Mouse (Mus musculus) embryonic facial prominence, embryonic 13.5 days (tissue): ENCODE measurements around the gene Calm2. TPM values are rescaled to one million over a fixed set of nuclear protein-coding genes. Genes with fewer than 3 reads are reported as not detected.

Experiments
- ATAC-seq: fragments of 200-750 bp; cut with Nextera tagmentation; 2 replicates; pipeline ENCODE4 v1.8.0; 2017; ENCODE audit warnings: low read depth; ENCODE audit not compliant: insufficient number of reproducible peaks, insufficient read depth, low FRiP score, low TSS enrichment
- H3K27ac ChIP-seq: fragments of 300-500 bp; sonication (generic); 2 replicates; pipeline ENCODE4 v1.5.1; 2015; ENCODE audit warnings: moderate library complexity, mild to moderate bottlenecking, inconsistent platforms
- H3K27me3 ChIP-seq: fragments of 300-500 bp; sonication (generic); 2 replicates; pipeline ENCODE4 v1.6.1; 2015; ENCODE audit warnings: mild to moderate bottlenecking, inconsistent platforms
- H3K36me3 ChIP-seq: fragments of 300-500 bp; sonication (generic); 2 replicates; pipeline ENCODE4 v1.6.1; 2015; ENCODE audit warnings: mild to moderate bottlenecking, inconsistent platforms
- H3K4me1 ChIP-seq: fragments of 300-500 bp; sonication (generic); 2 replicates; pipeline ENCODE4 v1.6.1; 2015; ENCODE audit warnings: inconsistent platforms
- H3K4me2 ChIP-seq: fragments of 300-500 bp; sonication (generic); 2 replicates; pipeline ENCODE4 v1.6.1; 2015; ENCODE audit warnings: moderate library complexity, mild to moderate bottlenecking, inconsistent platforms
- H3K4me3 ChIP-seq: fragments of 300-500 bp; sonication (generic); 2 replicates; pipeline ENCODE4 v1.5.1; 2015; ENCODE audit warnings: mild to moderate bottlenecking, inconsistent platforms
- H3K9ac ChIP-seq: fragments of 300-500 bp; sonication (generic); 2 replicates; pipeline ENCODE4 v1.6.1; 2015; ENCODE audit warnings: mild to moderate bottlenecking, inconsistent platforms
- H3K9me3 ChIP-seq: fragments of 300-500 bp; sonication (generic); 2 replicates; pipeline ENCODE4 v1.6.1; 2016; ENCODE audit warnings: inconsistent platforms
- WGBS: fragments of 180-500 bp; shearing (Covaris S2); methylation state at CpG from one replicate; pipeline ENCODE4 v1.1.7; 2015; ENCODE audit warnings: mixed read lengths; 5-methylcytosine and 5-hydroxymethylcytosine counted together
- polyA plus RNA-seq: library from polyadenylated mRNA; unstranded; fragments of >200 nt; fragmentation: Nextera tagmentation; extraction: Ambion mirVana; gene quantifications from 2 replicates; pipeline ENCODE4 v1.2.1, GENCODE M21; 2015

Gene Calm2
- polyA plus RNA-seq, 1 experiment from 2014 or later: 866 TPM

- peak overlapping the region; percentile 44; the same call in 1 of the 2 replicates for H3K27ac ChIP-seq
- H3K27me3 ChIP-seq: no peaks in the 10 kb centered on the region; the same call in 1 of the 2 replicates
- H3K4me1 ChIP-seq: peaks cover 37% of the 10 kb centered on the region
- ATAC-seq: no peak
- WGBS: 7% methylated on average over 9 of the region's 9 CpGs
- H3K36me3 ChIP-seq: no peaks in the 10 kb centered on the region
- H3K9me3 ChIP-seq: no peaks in the 10 kb centered on the region
- peak overlapping the region; percentile 43 for H3K4me3 ChIP-seq
- peak overlapping the region; percentile 82 for H3K4me2 ChIP-seq
- H3K9ac ChIP-seq: peak overlapping the region; percentile 64
Observed at GRCm38 (mm10) chr17:87473441-87473735, 26.7 kb upstream of the Calm2 start.

DNA sequence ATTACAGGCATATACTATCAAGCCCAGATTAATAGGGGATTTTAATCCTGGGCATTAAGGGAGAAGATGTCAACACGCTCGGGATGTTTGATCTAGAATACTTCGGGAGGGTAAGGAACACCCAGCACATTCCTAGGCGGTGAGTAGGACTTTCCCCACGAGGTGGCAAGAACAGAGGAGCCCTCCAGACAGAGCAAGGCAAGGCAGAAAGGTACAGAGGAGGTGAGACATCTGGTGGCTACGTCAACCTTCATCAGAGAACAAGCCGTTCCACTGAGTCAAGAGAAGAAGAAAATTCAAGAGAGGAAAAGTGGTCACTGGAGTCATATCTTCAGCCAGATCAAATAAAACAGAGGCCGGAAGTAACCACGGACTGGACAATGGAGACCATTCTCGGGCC is 26.1 kb upstream of the Calm2 start:
- 48% methylated on average over 10 of the region's 10 CpGs for WGBS
- no peak overlapping the region for H3K4me3 ChIP-seq
- H3K9ac ChIP-seq: 0 out of 2 replicates have a peak overlapping the region, but pooled peaks have one; percentile 64
- peak overlapping the region; percentile 82 for H3K4me2 ChIP-seq
- no peaks in the 10 kb centered on the region for H3K9me3 ChIP-seq
- H3K4me1 ChIP-seq: peaks cover 32% of the 10 kb centered on the region
- no peaks in the 10 kb centered on the region; the same call in 1 of the 2 replicates for H3K27me3 ChIP-seq
- ATAC-seq: no peak
- peak overlapping the region; percentile 44; the same call in 1 of the 2 replicates for H3K27ac ChIP-seq
- no peaks in the 10 kb centered on the region for H3K36me3 ChIP-seq

GRCm38 (mm10) chr17:87471661-87472060 is 24.9 kb upstream of the Calm2 start:
- H3K4me3 ChIP-seq: no peak overlapping the region
- peaks cover 28% of the 10 kb centered on the region for H3K4me1 ChIP-seq
- H3K27ac ChIP-seq: no peak overlapping the region
- no peak overlapping the region for H3K4me2 ChIP-seq
- 65% methylated on average over 6 of the region's 6 CpGs for WGBS
- H3K36me3 ChIP-seq: no peaks in the 10 kb centered on the region
- no peak overlapping the region for H3K9ac ChIP-seq
- ATAC-seq: no peak
- no peaks in the 10 kb centered on the region for H3K9me3 ChIP-seq
- no peaks in the 10 kb centered on the region; the same call in 1 of the 2 replicates for H3K27me3 ChIP-seq

GRCm38 (mm10) chr17:87470797-87471196 is 24.1 kb upstream of the Calm2 start:
- Histone ChIP-seq H3K9ac (no peak overlapping the region), H3K4me2 (no peak overlapping the region), H3K36me3 (no peaks in the 10 kb centered on the region), H3K4me1 (peaks cover 28% of the 10 kb centered on the region), H3K9me3 (no peaks in the 10 kb centered on the region), H3K27me3 (no peaks in the 10 kb centered on the region; the same call in 1 of the 2 replicates), H3K4me3 (no peak overlapping the region), H3K27ac (no peak overlapping the region)
- no peak for ATAC-seq
- 63% methylated on average over 8 of the region's 8 CpGs for WGBS

- no peak for ATAC-seq
- no peak overlapping the region for H3K4me2 ChIP-seq
- no peak overlapping the region for H3K27ac ChIP-seq
- no peak overlapping the region for H3K4me3 ChIP-seq
- no peaks in the 10 kb centered on the region; the same call in 1 of the 2 replicates for H3K27me3 ChIP-seq
- WGBS: 70% methylated on average over 8 of the region's 8 CpGs
- no peak overlapping the region for H3K9ac ChIP-seq
- H3K9me3 ChIP-seq: no peaks in the 10 kb centered on the region
- H3K4me1 ChIP-seq: peaks cover 22% of the 10 kb centered on the region
- H3K36me3 ChIP-seq: no peaks in the 10 kb centered on the region
Observed at GRCm38 (mm10) chr17:87470282-87470681, 23.5 kb upstream of the Calm2 start.

- H3K4me3 ChIP-seq: no peak overlapping the region
- no peaks in the 10 kb centered on the region for H3K36me3 ChIP-seq
- H3K27ac ChIP-seq: no peak overlapping the region
- no peak overlapping the region for H3K4me2 ChIP-seq
- no peak for ATAC-seq
- WGBS: 84% methylated on average over 8 of the region's 8 CpGs
- H3K4me1 ChIP-seq: peaks cover 14% of the 10 kb centered on the region
- H3K27me3 ChIP-seq: no peaks in the 10 kb centered on the region; the same call in 1 of the 2 replicates
- H3K9me3 ChIP-seq: no peaks in the 10 kb centered on the region
- H3K9ac ChIP-seq: no peak overlapping the region
Observed at GRCm38 (mm10) chr17:87469428-87469827, 22.7 kb upstream of the Calm2 start.

DNA sequence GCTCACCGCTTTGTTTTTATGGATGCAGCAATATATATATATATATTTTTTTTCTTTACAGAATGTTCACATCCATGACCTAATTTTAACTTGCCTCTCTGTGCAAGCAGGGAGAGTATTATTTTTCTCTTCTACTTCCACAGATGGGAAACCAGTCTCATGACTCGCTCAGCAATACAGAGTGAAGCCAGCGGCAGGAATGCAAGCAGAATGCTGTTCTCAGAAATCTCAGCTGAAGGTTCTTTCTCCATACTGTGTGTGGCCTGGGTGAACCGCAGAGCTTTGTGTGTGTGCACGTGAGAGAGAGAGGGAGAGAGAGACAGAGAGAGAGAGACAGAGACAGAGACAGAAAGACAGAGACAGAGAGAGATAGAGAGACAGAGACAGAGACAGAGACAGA is 21.9 kb upstream of the Calm2 start:
- ATAC-seq: no peak
- no peak overlapping the region for H3K4me2 ChIP-seq

GRCm38 (mm10) chr17:87461499-87461896 is 14.8 kb upstream of the Calm2 start:
- H3K4me2 ChIP-seq: no peak overlapping the region
- 49% methylated on average over 3 of the region's 3 CpGs for WGBS
- no peak for ATAC-seq
- H3K27me3 ChIP-seq: no peaks in the 10 kb centered on the region
- no peak overlapping the region for H3K27ac ChIP-seq
- peaks cover 41% of the 10 kb centered on the region for H3K4me1 ChIP-seq
- H3K4me3 ChIP-seq: no peak overlapping the region
- H3K9ac ChIP-seq: no peak overlapping the region
- no peaks in the 10 kb centered on the region for H3K9me3 ChIP-seq
- no peaks in the 10 kb centered on the region for H3K36me3 ChIP-seq

More for the DNA sequence above, 21.9 kb upstream of the Calm2 start:
- Histone ChIP-seq H3K4me3 (no peak overlapping the region), H3K27me3 (no peaks in the 10 kb centered on the region; the same call in 1 of the 2 replicates), H3K36me3 (no peaks in the 10 kb centered on the region), H3K4me1 (peaks cover 6% of the 10 kb centered on the region), H3K9ac (no peak overlapping the region), H3K27ac (no peak overlapping the region), H3K9me3 (no peaks in the 10 kb centered on the region)
- WGBS: 63% methylated on average over 5 of the region's 5 CpGs

- H3K9ac ChIP-seq: peak overlapping the region; percentile 41; the same call in 1 of the 2 replicates
- H3K36me3 ChIP-seq: no peaks in the 10 kb centered on the region
- H3K4me2 ChIP-seq: peak overlapping the region; percentile 50
- WGBS: 21% methylated on average over 17 of the region's 17 CpGs
- peak overlapping the region; percentile 18 for H3K4me3 ChIP-seq
- ATAC-seq: no peak
- H3K27ac ChIP-seq: peak overlapping the region; percentile 71
- no peaks in the 10 kb centered on the region for H3K27me3 ChIP-seq
- H3K4me1 ChIP-seq: peaks cover 41% of the 10 kb centered on the region
- H3K9me3 ChIP-seq: no peaks in the 10 kb centered on the region
Observed at GRCm38 (mm10) chr17:87460669-87461498, 14.1 kb upstream of the Calm2 start.

- peak overlapping the region; percentile 41; the same call in 1 of the 2 replicates for H3K9ac ChIP-seq
- peak overlapping the region; percentile 71 for H3K27ac ChIP-seq
Observed at GRCm38 (mm10) chr17:87459750-87460668, 13.3 kb upstream of the Calm2 start.

DNA sequence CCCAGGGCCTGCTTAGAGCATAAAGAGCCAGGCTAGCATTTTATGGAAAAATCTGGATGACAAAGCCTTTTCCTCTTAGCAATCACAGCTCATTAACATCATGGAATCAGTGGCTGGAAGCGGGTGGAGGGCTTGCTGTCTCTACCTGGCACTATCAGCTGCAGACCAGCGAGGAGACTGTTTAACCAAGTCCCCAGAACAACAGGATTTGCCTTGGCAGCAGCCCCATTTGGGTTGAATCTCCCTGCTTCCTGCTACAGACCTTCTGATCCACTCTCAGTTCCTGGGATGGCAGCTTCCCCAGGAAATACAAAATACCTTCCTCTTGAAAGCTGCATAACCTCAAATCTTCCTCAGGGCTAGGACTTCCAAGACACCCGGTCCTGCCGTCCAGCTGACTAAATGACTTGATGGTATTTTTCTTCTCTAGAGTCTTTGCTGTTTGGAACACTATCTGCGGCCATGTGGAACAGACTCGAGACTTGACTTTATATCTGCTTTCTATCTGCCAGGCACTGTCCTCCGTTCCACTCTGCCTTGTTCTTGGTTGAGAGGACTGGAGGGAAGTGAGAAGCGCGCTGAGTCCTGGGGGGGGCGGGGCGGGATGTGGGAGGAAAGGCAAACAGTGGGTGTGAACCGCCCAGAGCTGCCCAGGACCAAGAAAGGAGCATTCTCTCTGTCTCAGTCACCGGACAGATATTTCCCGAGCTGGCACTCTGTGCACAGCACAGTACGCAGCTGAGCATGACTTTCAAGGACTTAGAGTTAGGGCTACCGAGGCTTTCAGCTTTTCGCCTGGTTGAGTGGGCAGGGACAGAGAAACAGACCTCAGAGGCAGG is 12.4 kb upstream of the Calm2 start:
- ATAC-seq: no peak
- H3K4me1 ChIP-seq: peaks cover 41% of the 10 kb centered on the region
- H3K36me3 ChIP-seq: no peaks in the 10 kb centered on the region
- H3K4me3 ChIP-seq: peak overlapping the region; percentile 18
- peak overlapping the region; percentile 11; the same call in 1 of the 2 replicates for H3K9ac ChIP-seq
- no peaks in the 10 kb centered on the region for H3K9me3 ChIP-seq
- 14% methylated on average over 13 of the region's 17 CpGs for WGBS
- H3K4me2 ChIP-seq: peak overlapping the region; percentile 50
- peak overlapping the region; percentile 71 for H3K27ac ChIP-seq
- no peaks in the 10 kb centered on the region for H3K27me3 ChIP-seq

More at GRCm38 (mm10) chr17:87459750-87460668, 13.3 kb upstream of the Calm2 start:
- H3K4me1 ChIP-seq: peaks cover 41% of the 10 kb centered on the region
- ATAC-seq: no peak
- H3K4me3 ChIP-seq: peak overlapping the region; percentile 18
- peak overlapping the region; percentile 50 for H3K4me2 ChIP-seq
- no peaks in the 10 kb centered on the region for H3K9me3 ChIP-seq
- WGBS: 15% methylated on average over 14 of the region's 14 CpGs
- no peaks in the 10 kb centered on the region for H3K27me3 ChIP-seq
- H3K36me3 ChIP-seq: no peaks in the 10 kb centered on the region
